Mouse (Mus musculus): ENCODE data around the gene Rps6ka3. TPM values are rescaled to one million over a fixed set of nuclear protein-coding genes. Genes with fewer than 3 reads are reported as not detected.
A peak's percentile ranks its signal among the peaks of the same experiment; 100 is the strongest.

Gene Rps6ka3
- polyA plus RNA-seq, 1 experiment from 2014 or later = 1.4 TPM

DNA sequence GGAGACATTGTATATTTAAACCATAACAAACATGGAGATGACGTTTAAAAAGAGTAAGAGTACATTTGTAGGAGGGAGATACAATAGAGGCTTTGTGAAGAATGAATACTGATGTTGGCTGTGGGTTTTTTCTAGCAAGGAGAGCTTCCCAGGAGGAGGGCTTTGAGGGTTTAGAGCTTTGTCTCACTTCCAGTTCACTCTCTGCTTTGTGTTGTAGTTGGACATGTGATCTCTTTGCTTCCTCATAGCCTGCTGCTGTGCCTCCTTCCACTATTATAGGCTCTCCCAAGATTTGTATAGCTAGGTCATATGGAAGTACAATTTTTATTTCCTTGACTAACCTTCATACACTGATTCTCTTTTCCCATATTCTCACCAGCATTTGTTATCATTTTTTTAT is 27.2 kb downstream of the Rps6ka3 start:
- Histone ChIP-seq H3K4me3 (ENCODE audit: low read depth, low read length) (no peak overlapping the region), H3K27ac (ENCODE audit: low read length) (no peak overlapping the region)
- WGBS (ENCODE audit: insufficient replicate concordance) = 41% methylated on average over 1 of the region's 1 CpGs

DNA sequence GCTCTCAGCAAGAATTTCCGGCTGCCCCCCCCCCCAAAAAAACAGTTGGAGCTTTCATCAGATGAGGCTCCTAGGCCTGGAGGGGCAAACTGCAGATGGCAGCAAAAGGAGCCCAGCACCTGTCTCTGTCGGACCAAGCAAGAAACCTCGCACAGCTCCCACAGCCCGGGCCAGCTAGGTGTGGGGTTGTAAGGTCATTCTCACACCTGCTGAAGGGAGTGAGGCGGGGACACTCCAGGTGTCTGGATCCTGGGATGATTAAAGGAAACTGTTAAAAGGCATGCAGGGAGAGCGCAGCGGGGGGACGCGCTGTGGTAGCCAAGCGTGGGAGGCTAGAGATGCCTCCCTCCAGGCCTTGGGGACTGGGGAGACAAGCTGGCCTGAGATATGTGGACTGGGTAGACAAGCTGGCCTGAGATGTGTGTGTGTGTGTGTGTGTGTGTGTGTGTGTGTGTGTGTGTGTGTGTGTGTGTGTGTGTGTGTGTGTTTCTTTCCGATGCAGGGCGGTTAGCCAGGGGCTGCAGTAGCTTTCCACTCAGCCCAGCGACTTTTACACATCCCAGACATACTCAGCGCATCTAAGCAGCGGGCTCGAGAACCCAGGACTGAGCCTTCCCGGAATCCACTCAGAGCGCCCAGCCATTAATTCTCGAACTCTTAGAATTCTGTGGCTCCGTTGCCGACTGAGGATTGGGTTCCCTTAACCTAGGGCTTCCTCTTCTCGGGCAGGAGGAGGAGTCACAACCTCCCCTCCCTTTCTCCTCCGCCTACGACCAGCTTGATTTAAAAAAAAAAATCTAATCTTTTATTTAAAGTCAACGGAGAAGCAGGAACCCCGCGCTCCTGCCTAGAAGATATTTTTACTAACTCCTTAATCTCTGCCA is 44.1 kb downstream of the Rps6ka3 start:
- ATAC-seq (ENCODE audit: low read depth) = peak; percentile 14; the same call in 1 of the 2 replicates
- peak overlapping the region; percentile 89 for H3K27ac ChIP-seq (ENCODE audit: low read length)
- peak overlapping the region; percentile 61 for H3K9ac ChIP-seq (ENCODE audit: low read depth, low read length)
- H3K9me3 ChIP-seq (replicated peaks; ENCODE audit: control insufficient read depth, low read length) = no peaks in the 10 kb centered on the region; the same call in 1 of the 2 replicates
- no peaks in the 10 kb centered on the region for H3K36me3 ChIP-seq (ENCODE audit: control insufficient read depth, insufficient read depth)
- WGBS (ENCODE audit: insufficient replicate concordance) = 13% methylated on average over 25 of the region's 27 CpGs
- H3K27me3 ChIP-seq (ENCODE audit: control insufficient read depth, insufficient read depth, low read depth, low read length) = no peaks in the 10 kb centered on the region
- no peaks in the 10 kb centered on the region; the same call in 1 of the 2 replicates for H3K4me1 ChIP-seq (ENCODE audit: control insufficient read depth, low read depth, low read length)
- peak overlapping the region; percentile 75 for H3K4me3 ChIP-seq (ENCODE audit: low read depth, low read length)
- peak overlapping the region; percentile 84 for H3K4me2 ChIP-seq (ENCODE audit: low read depth, low read length)

More for the DNA sequence above, 27.2 kb downstream of the Rps6ka3 start:
- H3K27me3 ChIP-seq (ENCODE audit: control insufficient read depth, insufficient read depth, low read depth, low read length) = no peaks in the 10 kb centered on the region
- no peaks in the 10 kb centered on the region for H3K9me3 ChIP-seq (replicated peaks; ENCODE audit: control insufficient read depth, low read length)
- no peak overlapping the region for H3K9ac ChIP-seq (ENCODE audit: low read depth, low read length)
- H3K36me3 ChIP-seq (ENCODE audit: control insufficient read depth, insufficient read depth) = no peaks in the 10 kb centered on the region
- H3K4me1 ChIP-seq (ENCODE audit: control insufficient read depth, low read depth, low read length) = no peaks in the 10 kb centered on the region
- no peak for ATAC-seq (ENCODE audit: low read depth)
- no peak overlapping the region for H3K4me2 ChIP-seq (ENCODE audit: low read depth, low read length)

DNA sequence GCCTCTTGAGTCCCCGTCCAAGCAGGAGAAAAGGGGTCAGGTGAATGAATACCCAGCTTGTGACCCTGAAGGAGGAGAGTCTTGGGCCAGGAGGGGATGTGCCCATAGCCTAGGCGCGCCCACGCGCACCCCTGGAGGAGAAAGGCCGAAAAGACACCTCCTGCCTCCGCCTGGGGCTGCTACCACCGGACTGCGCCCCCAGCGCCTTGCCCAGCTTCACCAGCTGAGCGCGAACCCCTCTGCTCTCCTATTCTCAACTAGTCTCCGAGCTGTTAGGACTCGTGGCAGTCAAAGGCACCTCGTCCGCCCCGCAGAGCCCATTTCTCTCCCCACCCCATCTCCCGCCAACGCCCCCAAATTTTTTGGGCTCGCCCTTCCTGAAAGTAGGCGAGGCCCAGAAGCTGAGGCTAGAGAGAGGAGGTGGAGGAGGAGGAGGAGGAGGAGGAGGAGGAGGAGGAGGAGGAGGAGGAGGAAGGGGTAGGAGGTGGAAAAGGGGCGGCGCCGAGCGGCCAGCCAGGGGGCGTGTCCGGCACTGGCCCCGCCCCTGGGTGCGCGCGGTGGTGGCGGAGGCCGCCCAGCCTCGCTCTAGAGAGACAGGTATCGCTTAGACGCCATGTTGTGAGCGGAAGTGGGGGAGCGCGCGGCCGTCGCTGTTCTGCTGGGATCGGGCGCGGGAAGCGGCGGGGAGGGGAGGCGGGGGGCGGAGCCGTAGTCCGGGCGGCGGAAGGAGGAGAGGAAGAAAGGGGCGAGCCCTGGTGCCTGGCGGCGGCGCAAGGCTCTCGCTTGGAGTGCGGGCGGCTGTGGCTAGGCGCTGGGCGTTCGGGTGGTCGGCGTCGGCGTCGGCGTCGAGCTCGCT is 45.2 kb downstream of the Rps6ka3 start:
- peak overlapping the region; percentile 78 for H3K9ac ChIP-seq (ENCODE audit: low read depth, low read length)
- H3K9me3 ChIP-seq (replicated peaks; ENCODE audit: control insufficient read depth, low read length) = no peaks in the 10 kb centered on the region; the same call in 1 of the 2 replicates
- H3K4me2 ChIP-seq (ENCODE audit: low read depth, low read length) = peak overlapping the region; percentile 84
- H3K27me3 ChIP-seq (ENCODE audit: control insufficient read depth, insufficient read depth, low read depth, low read length) = no peaks in the 10 kb centered on the region
- peak overlapping the region; percentile 89 for H3K27ac ChIP-seq (ENCODE audit: low read length)
- ATAC-seq (ENCODE audit: low read depth) = peak; percentile 95
- 26% methylated on average over 35 of the region's 71 CpGs for WGBS (ENCODE audit: insufficient replicate concordance)
- H3K4me1 ChIP-seq (ENCODE audit: control insufficient read depth, low read depth, low read length) = no peaks in the 10 kb centered on the region; the same call in 1 of the 2 replicates
- H3K36me3 ChIP-seq (ENCODE audit: control insufficient read depth, insufficient read depth) = no peaks in the 10 kb centered on the region
- H3K4me3 ChIP-seq (ENCODE audit: low read depth, low read length) = peak overlapping the region; percentile 75

DNA sequence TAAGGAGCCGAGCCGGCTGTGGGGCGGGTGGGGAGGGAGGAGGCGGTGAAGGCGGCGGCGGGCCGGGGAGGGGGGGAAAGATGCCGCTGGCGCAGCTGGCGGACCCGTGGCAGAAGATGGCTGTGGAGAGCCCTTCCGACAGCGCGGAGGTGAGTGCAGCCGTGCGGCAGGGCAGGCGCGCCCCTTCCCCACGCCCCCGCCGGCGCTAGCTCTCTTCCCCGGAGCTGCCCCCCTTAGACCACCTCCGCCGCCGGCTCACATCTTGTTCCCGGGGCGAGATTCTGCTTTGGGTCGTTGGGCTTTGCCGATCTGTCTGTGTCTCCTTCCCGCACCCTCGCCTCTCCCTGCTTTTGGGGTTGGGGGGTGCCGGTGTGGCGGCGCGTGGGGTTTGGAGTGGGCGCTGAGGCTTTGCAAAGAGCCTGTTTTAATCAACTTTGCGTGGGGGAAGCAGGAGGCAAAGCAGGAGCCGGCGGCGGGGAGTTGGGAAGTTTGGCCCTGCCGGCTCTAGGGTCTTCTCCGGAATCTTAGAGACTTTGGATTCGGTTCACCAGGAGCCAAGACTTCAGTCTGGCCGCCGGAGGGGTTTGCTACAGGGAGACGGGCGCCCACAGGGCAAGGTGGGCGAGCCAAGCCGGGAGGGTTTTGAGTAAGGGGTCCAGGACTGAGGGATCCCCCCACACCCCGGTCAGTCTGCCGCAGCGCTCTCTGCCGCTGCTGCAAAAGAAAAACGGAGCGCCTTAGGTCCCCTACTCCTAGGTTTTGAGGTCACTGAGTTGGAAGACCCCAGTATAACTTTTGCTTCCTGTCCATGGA is 46.1 kb downstream of the Rps6ka3 start:
- Histone ChIP-seq H3K36me3 (ENCODE audit: control insufficient read depth, insufficient read depth) (no peaks in the 10 kb centered on the region), H3K9ac (ENCODE audit: low read depth, low read length) (peak overlapping the region; percentile 78), H3K4me2 (ENCODE audit: low read depth, low read length) (peak overlapping the region; percentile 77), H3K27ac (ENCODE audit: low read length) (peak overlapping the region; percentile 70), H3K9me3 (replicated peaks; ENCODE audit: control insufficient read depth, low read length) (no peaks in the 10 kb centered on the region; the same call in 1 of the 2 replicates), H3K27me3 (ENCODE audit: control insufficient read depth, insufficient read depth, low read depth, low read length) (no peaks in the 10 kb centered on the region), H3K4me3 (ENCODE audit: low read depth, low read length) (peak overlapping the region; percentile 75), H3K4me1 (ENCODE audit: control insufficient read depth, low read depth, low read length) (no peaks in the 10 kb centered on the region; the same call in 1 of the 2 replicates)
- WGBS (ENCODE audit: insufficient replicate concordance) = 9% methylated on average over 45 of the region's 57 CpGs
- peak; percentile 7; the same call in 1 of the 2 replicates for ATAC-seq (ENCODE audit: low read depth)

DNA sequence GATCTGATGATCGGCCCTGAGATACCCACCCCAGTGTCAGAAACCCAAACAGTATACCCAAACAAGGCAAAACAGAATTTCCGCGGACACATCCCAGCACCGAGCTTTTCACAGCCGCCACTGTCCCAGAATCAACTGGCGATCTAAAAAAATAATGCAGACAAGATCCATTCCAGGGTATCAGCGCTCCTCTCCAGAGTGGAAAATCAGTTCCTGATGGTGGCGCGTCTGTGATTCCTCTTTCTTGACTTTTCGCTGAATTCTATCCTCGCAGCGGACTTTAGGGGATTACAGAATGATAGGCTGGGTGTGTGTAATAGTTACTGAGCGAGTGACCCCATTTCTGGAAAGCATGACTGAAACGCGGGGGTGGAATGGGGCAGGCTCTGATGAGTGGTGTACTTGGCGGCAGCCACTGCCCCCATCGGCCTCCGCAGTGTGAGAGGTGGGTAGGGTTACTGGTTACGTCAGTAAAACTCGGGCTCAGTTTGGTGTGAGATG is 46.9 kb downstream of the Rps6ka3 start:
- H3K27me3 ChIP-seq (ENCODE audit: control insufficient read depth, insufficient read depth, low read depth, low read length) = no peaks in the 10 kb centered on the region
- no peaks in the 10 kb centered on the region; the same call in 1 of the 2 replicates for H3K9me3 ChIP-seq (replicated peaks; ENCODE audit: control insufficient read depth, low read length)
- H3K4me2 ChIP-seq (ENCODE audit: low read depth, low read length) = peak overlapping the region; percentile 77
- H3K36me3 ChIP-seq (ENCODE audit: control insufficient read depth, insufficient read depth) = no peaks in the 10 kb centered on the region
- peak overlapping the region; percentile 78 for H3K9ac ChIP-seq (ENCODE audit: low read depth, low read length)
- H3K4me3 ChIP-seq (ENCODE audit: low read depth, low read length) = peak overlapping the region; percentile 75
- no peak for ATAC-seq (ENCODE audit: low read depth)
- no peaks in the 10 kb centered on the region; the same call in 1 of the 2 replicates for H3K4me1 ChIP-seq (ENCODE audit: control insufficient read depth, low read depth, low read length)
- WGBS (ENCODE audit: insufficient replicate concordance) = 21% methylated on average over 20 of the region's 20 CpGs
- H3K27ac ChIP-seq (ENCODE audit: low read length) = peak overlapping the region; percentile 4; the same call in 1 of the 2 replicates

DNA sequence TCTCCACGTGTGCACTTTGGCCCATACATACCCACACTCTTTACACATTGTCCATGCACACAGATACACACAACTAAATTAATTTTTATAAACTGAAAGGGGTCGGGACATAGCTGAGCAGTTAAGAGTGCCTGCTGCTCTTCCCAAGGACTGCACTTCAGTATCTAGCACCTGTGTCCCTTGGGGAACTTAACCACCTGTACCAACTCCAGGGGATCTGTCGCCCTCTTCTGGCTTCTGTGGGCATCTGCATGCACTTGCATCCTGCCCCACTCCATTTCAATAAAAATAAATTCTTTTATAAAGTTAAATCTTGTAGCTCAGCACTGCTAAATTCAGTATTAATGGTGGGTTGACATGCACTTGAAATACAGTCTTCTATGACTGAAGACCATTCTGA is 54.6 kb downstream of the Rps6ka3 start:
- no peak overlapping the region for H3K27ac ChIP-seq (ENCODE audit: low read length)
- 24% methylated on average over 3 of the region's 3 CpGs for WGBS (ENCODE audit: insufficient replicate concordance)

DNA sequence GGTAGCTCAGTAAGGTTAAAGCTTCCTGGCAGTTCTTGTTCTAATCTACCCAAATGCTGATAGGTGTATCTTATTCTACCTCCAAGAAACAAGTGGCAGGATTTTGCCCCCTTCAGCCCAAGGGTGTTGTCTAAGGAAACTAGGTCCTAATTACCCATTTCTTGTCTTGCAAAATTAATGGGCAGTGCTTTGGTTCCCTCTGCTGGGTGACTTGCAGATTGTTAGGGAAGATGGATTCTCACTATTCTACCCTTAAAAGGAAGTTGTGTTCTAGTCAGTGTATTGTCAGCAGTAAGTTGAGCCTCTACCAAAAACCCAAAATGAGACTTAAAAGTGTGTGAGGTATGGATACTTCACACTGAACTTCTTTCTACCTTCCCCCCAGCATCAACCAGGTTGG is 59.0 kb downstream of the Rps6ka3 start:
- no peak for ATAC-seq (ENCODE audit: low read depth)
- Histone ChIP-seq H3K9ac (ENCODE audit: low read depth, low read length) (no peak overlapping the region), H3K4me2 (ENCODE audit: low read depth, low read length) (no peak overlapping the region), H3K4me3 (ENCODE audit: low read depth, low read length) (no peak overlapping the region), H3K27ac (ENCODE audit: low read length) (no peak overlapping the region), H3K27me3 (ENCODE audit: control insufficient read depth, insufficient read depth, low read depth, low read length) (no peaks in the 10 kb centered on the region), H3K4me1 (ENCODE audit: control insufficient read depth, low read depth, low read length) (no peaks in the 10 kb centered on the region), H3K36me3 (ENCODE audit: control insufficient read depth, insufficient read depth) (no peaks in the 10 kb centered on the region), H3K9me3 (replicated peaks; ENCODE audit: control insufficient read depth, low read length) (no peaks in the 10 kb centered on the region)

More for the DNA sequence above, 54.6 kb downstream of the Rps6ka3 start:
- Histone ChIP-seq H3K9me3 (replicated peaks; ENCODE audit: control insufficient read depth, low read length) (no peaks in the 10 kb centered on the region), H3K9ac (ENCODE audit: low read depth, low read length) (no peak overlapping the region), H3K4me2 (ENCODE audit: low read depth, low read length) (no peak overlapping the region), H3K4me1 (ENCODE audit: control insufficient read depth, low read depth, low read length) (no peaks in the 10 kb centered on the region), H3K27me3 (ENCODE audit: control insufficient read depth, insufficient read depth, low read depth, low read length) (no peaks in the 10 kb centered on the region), H3K36me3 (ENCODE audit: control insufficient read depth, insufficient read depth) (no peaks in the 10 kb centered on the region), H3K4me3 (ENCODE audit: low read depth, low read length) (no peak overlapping the region)
- no peak; the same call in 1 of the 2 replicates for ATAC-seq (ENCODE audit: low read depth)

DNA sequence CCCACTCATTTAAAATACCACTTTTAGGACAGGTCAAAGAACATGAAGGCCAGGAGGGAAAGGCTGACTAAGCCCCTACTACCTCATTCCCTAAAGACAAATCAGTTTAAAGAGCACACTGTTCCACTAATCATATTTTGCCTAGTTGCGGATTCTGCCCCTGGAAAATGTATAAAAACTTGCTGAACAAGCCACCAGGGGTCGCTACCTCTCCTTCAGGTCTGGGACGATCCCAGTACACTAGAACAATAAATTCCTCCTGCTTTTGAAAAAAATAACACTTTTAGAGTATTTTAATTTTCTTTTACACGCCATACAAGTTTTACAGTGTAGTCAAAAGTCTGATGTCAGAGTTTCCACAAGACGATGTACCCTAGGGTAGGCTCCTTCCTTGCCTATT is 76.7 kb downstream of the Rps6ka3 start:
- no peak overlapping the region for H3K9ac ChIP-seq (ENCODE audit: low read depth, low read length)
- 53% methylated on average over 5 of the region's 5 CpGs for WGBS (ENCODE audit: insufficient replicate concordance)
- H3K9me3 ChIP-seq (replicated peaks; ENCODE audit: control insufficient read depth, low read length) = no peaks in the 10 kb centered on the region
- no peak for ATAC-seq (ENCODE audit: low read depth)
- H3K4me3 ChIP-seq (ENCODE audit: low read depth, low read length) = no peak overlapping the region
- H3K36me3 ChIP-seq (ENCODE audit: control insufficient read depth, insufficient read depth) = no peaks in the 10 kb centered on the region
- H3K27ac ChIP-seq (ENCODE audit: low read length) = no peak overlapping the region
- no peak overlapping the region for H3K4me2 ChIP-seq (ENCODE audit: low read depth, low read length)
- no peaks in the 10 kb centered on the region for H3K27me3 ChIP-seq (ENCODE audit: control insufficient read depth, insufficient read depth, low read depth, low read length)
- no peaks in the 10 kb centered on the region for H3K4me1 ChIP-seq (ENCODE audit: control insufficient read depth, low read depth, low read length)

All from liver, embryonic 16.5 days (tissue).